Mouse (Mus musculus) CD8-positive naive resting alpha-beta T cell, adult 2 months (primary cell): Measurements from ENCODE around the gene Galnt10.
A peak's percentile ranks its signal among the peaks of the same experiment; 100 is the strongest.

ENCODE experiments used
- DNase-seq, 2 experiments: peaks; one replicate each; pipeline ENCODE4 v3.0.0; 2022; ENCODE audit warnings: low read depth in 2 of 2, low spot score in 2 of 2

The Galnt10 gene

GRCm38 (mm10) chr11:57686797-57687196 lies 41.6 kb downstream of the Galnt10 start:
- DNase-seq = no peak

- DNase-seq = no peak
Observed at GRCm38 (mm10) chr11:57687258-57687657, 42.0 kb downstream of the Galnt10 start.

GRCm38 (mm10) chr11:57688179-57688929 lies 43.1 kb downstream of the Galnt10 start:
- no peak for DNase-seq

- no peak for DNase-seq
Observed at GRCm38 (mm10) chr11:57689811-57690210, 44.6 kb downstream of the Galnt10 start.

GRCm38 (mm10) chr11:57690836-57691235 lies 45.6 kb downstream of the Galnt10 start:
- no peak for DNase-seq

GRCm38 (mm10) chr11:57691939-57692338 lies 46.7 kb downstream of the Galnt10 start:
- DNase-seq = no peak

GRCm38 (mm10) chr11:57692726-57693125 lies 47.5 kb downstream of the Galnt10 start:
- no peak for DNase-seq

- no peak for DNase-seq
Observed at GRCm38 (mm10) chr11:57694486-57694885, 49.2 kb downstream of the Galnt10 start.

- DNase-seq = no peak
Observed at GRCm38 (mm10) chr11:57696207-57696676, 51.0 kb downstream of the Galnt10 start.

- no peak for DNase-seq
Observed at GRCm38 (mm10) chr11:57696807-57697251, 51.6 kb downstream of the Galnt10 start.

- DNase-seq = no peak
Observed at GRCm38 (mm10) chr11:57700114-57700513, 54.9 kb downstream of the Galnt10 start.

- no peak for DNase-seq
Observed at GRCm38 (mm10) chr11:57701193-57701925, 56.1 kb downstream of the Galnt10 start.

- no peak for DNase-seq
Observed at GRCm38 (mm10) chr11:57701956-57702355, 56.7 kb downstream of the Galnt10 start.

GRCm38 (mm10) chr11:57706620-57707019 lies 61.4 kb downstream of the Galnt10 start:
- DNase-seq = no peak

- peak; percentile 13 to 18 for DNase-seq
Observed at GRCm38 (mm10) chr11:57707114-57707798, 62.0 kb downstream of the Galnt10 start.

GRCm38 (mm10) chr11:57708174-57709154 lies 63.2 kb downstream of the Galnt10 start:
- DNase-seq = no peak

- no peak for DNase-seq
Observed at GRCm38 (mm10) chr11:57713960-57714359, 68.7 kb downstream of the Galnt10 start.

GRCm38 (mm10) chr11:57716721-57717120 lies 71.5 kb downstream of the Galnt10 start:
- DNase-seq = no peak

- DNase-seq = no peak
Observed at GRCm38 (mm10) chr11:57717432-57717831, 72.2 kb downstream of the Galnt10 start.

GRCm38 (mm10) chr11:57718081-57718480 lies 72.8 kb downstream of the Galnt10 start:
- no peak for DNase-seq
